Mouse (Mus musculus) ES-CJ7 (cell line): ENCODE data around the gene Nsun2.
"Not testable (repeated sequence)": the region's sequence is repeated elsewhere in the genome, so short reads cannot be mapped to it uniquely, and the experiment has no call there.

Source experiments
- DNase-seq: peaks from one replicate; pipeline ENCODE4 v3.0.0; 2011; ENCODE audit warnings: low read depth, low spot score

Gene Nsun2

DNA sequence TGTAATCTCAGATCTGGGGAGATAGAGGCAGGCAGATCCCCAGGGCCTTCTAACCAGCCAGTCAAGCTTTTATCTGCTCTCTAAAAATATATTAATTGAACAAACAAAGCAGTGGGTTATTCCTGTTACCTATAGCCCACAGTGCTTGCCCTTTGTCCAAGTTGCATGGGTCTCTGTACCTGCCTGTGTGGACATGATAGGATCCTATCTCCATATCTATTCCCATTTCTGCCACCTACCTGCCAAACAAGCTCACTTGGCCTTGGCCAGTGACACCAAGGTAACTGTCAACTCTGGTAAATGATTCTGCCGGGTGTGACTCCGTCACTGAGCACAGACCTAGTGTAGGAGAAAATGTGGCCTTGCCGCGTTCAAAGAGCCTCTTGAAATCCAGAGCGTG lies 57.8 kb downstream of the Nsun2 start:
- DNase-seq = no peak

GRCm38 (mm10) chr13:69592226-69592625 lies 58.7 kb downstream of the Nsun2 start:
- no peak for DNase-seq

GRCm38 (mm10) chr13:69593453-69593852 lies 59.9 kb downstream of the Nsun2 start:
- no peak for DNase-seq

- DNase-seq = no peak
Measured at GRCm38 (mm10) chr13:69594577-69595256, 61.2 kb downstream of the Nsun2 start.

DNA sequence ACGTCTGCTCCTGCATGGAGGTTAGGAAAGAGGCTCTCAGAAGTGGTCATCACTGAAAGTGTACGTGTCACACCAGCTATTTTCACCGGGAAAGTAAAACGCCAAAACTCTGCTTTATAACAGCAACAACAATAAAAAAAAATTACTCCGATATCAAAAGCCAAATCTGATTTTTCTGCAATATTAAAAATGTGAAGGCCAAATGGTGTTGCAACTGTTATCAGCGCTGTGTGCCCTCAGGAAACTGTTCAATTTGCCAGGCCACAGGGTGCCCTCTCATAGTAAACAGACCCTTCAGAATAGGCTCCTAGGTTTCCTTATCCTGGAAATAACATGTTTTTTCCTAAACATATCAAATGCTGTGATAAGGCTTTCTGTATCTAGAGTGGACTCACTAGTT lies 62.4 kb downstream of the Nsun2 start:
- no peak for DNase-seq

DNA sequence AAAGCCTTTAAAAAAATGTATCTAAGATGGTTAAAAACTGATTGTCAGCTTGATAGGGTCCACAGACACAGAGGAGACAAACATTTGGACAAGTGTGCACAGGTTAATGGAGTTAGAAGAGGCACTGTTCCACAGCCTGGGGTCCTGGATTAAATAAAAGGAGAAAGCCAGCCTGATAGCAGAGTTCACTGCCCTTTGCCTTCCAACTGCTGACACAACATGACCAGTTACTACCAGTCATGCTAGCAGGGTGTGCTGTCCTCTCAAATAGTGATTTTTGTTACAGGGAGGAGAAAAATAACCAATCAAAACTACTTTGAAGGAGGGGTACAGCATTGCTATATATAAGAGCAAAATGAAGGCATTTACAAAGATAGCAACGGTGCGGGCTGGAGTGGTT lies 63.0 kb downstream of the Nsun2 start:
- DNase-seq = no peak

DNA sequence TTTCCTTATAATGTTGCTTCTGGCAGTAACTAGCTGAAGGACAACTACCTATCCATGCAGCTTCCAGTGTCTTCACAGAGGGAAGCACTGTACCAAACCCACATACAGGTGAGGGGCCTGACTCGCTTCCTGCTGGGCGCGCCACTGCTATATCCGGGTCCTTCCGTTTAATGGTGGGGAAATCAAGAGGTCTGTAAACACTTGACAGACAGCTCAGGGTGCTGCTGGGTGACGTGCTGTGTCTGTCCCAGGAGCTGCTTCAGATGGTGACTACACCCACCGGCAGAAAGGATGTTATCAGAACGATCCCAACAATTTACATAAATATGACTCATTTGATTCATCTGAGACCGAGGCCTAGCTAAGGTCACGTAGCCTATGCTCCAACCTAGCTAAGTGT lies 65.3 kb downstream of the Nsun2 start:
- no peak for DNase-seq

- not testable (repeated sequence) for DNase-seq
Measured at GRCm38 (mm10) chr13:69600863-69601262, 67.3 kb downstream of the Nsun2 start.

DNA sequence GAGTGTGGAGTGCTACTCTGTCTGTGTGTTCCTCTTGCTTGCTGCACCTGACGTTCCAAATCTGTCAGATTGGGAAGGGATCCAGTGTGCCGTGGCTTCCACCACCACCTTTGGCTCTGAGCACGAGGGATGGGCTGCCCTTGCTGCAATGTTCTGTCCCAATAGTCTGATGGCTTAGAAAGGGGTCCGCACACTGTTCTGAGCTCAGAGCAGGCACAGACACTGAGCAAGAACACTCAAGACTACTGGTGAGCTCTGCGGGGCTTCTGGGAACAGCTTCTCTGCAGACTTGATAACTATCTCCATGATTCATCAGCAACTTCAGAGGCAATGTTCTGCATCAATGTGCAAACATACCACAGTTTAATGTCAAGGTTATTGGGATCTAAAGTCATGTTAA lies 67.8 kb downstream of the Nsun2 start:
- no peak for DNase-seq

GRCm38 (mm10) chr13:69604670-69605069 lies 71.1 kb downstream of the Nsun2 start:
- no peak for DNase-seq

GRCm38 (mm10) chr13:69608734-69609133 lies 75.2 kb downstream of the Nsun2 start:
- no peak for DNase-seq

DNA sequence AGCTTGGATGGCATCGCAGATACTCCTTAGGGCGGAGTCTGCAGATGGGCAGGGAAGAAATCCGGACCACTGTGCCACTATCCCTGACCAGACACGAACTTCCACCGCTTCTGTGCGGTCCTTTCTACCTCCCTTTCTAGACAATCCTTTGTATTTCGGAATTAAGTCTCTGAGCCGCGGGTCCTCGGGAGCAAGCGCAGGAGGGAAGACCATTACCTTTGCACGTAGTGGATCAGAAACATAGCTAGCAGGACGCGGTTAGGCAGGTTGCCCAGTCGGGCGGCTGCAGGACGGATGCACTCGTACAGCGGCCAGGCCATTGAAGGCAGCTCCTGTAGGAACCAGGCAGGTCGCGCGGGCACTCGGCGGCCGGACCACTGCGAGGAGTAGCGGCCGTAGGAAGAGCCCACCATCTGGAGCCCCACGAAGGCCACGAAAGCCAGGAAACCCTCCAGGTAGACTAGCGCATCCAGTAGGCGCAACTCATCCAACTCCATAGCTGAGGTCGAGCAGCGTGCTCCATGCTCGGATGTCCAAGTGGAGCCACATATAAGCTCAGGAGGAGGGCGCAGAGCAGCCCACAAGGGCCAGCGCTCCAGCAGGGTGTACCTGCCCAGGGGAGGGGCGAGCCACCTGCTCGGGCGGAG lies 77.3 kb downstream of the Nsun2 start:
- no peak for DNase-seq

GRCm38 (mm10) chr13:69611398-69612174 lies 78.0 kb downstream of the Nsun2 start, which contains the start of gene Srd5a1:
Gene Srd5a1 (minus strand): TSS chr13:69611442.
- DNase-seq = peak; percentile 99

DNA sequence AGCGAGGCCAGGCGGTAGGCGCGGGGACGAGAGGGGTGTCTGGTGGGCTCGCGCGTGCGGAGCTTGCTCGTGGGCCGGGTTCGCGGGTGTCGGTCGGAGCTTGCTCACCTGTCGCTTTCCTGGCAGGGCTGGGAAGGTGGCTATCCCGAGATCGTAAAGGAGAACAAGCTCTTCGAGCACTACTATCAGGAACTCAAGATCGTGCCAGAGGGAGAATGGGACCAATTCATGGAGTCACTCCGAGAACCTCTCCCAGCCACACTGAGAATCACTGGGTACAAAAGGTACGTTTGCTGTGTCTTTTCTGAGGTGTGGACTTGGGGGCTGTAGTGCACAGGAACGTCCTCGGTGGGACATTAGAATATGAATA lies 78.6 kb downstream of the Nsun2 start:
- peak; percentile 36 for DNase-seq

DNA sequence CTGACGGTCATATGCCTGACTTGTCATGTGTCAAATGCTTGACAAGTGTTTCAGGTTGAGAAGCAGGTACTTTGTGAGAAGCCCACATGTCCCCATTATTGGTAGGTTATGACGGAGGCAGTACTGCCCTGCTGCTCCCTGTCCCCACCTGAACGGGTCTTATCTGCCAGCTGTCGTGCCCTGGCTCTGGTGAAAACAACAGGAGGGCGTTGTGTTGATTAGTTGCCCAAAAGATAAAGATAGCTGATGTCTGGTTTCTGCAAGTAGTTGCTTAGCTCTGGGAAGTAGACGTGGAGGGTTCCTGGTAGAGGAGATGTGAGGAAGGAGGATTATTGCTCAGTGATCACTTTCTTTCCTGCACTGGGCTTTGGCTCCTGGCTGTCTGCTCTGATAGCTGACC lies 83.2 kb downstream of the Nsun2 start:
- no peak for DNase-seq

DNA sequence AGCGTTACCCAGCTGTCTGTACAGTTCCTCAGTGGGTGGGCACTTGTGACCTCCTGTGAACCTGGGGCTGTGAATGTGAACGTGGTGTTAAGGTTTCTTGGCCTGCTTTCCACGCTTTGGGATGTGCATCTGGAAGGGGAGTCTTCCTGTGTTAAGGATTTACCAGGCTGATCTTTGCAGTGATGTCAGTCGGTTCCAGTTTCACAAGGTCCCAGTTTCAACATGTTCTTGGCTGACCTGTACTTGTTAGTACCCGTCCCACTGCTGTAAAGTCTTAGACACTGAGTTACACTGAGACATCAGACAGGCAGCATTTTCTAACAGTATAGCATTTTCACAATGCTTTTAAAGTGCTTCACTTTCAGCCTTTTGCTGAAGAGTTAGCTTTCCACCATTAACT lies 90.3 kb downstream of the Nsun2 start:
- DNase-seq = no peak

DNA sequence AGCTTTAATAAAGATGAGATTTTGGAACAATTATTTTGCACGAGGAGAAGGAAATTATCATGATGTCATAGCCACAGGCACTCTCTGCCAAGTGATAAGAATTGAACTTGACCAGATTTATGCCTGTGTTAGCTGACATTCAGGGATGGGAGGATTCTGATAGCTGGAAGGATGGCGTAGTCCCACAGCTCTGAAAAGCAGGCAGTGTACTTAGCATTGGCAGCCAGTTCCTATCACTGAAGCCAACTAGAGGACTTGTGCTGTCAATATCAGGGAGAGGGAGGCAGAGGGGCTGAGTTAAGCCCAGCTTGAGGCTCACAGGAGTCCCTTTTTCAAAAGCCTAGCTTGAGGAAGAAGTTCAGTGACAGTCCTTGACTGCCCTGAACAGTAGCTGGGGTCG lies 91.0 kb downstream of the Nsun2 start:
- DNase-seq = no peak

DNA sequence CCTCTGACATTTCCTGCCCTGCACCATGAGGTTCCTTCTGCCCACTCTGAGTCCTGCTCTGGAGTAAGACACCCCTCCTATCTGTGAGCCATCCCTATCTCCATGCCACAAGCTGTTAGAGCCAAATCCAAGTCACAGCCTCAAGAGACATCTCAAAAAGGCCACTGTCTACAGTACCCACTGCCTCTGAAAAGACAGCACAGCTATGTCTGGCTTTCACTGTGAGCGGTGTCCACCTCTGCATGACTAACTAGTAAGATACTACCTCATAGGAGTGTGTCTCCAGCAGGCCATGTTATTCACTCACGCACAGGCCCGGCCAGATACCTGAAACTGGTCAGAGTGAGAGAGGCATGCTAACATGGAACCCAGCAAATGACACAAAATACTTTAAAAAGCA lies 94.4 kb downstream of the Nsun2 start:
- no peak for DNase-seq

DNA sequence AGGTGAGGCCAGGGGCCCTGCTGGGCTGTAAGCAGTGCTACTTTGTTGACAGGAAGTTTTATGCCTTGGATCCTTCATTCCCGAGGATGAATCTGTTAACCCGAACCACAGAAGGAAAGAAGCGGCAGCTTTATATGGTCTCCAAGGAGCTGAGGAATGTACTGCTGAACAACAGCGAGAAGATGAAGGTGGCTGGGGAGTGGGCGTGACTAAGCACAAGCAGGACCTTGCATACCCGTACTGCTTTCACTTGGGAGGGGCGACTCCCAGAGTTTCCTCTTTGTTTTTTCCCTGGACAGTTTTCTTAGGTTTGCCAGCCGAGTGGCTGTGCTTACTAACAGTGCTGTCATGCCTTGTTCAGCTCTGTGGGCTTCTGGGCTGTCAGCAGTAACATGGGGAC lies 97.0 kb downstream of the Nsun2 start:
- DNase-seq = no peak

- no peak for DNase-seq
Measured at GRCm38 (mm10) chr13:69631111-69631510, 97.6 kb downstream of the Nsun2 start.

- DNase-seq = no peak
Measured at GRCm38 (mm10) chr13:69631659-69632058, 98.1 kb downstream of the Nsun2 start.

DNA sequence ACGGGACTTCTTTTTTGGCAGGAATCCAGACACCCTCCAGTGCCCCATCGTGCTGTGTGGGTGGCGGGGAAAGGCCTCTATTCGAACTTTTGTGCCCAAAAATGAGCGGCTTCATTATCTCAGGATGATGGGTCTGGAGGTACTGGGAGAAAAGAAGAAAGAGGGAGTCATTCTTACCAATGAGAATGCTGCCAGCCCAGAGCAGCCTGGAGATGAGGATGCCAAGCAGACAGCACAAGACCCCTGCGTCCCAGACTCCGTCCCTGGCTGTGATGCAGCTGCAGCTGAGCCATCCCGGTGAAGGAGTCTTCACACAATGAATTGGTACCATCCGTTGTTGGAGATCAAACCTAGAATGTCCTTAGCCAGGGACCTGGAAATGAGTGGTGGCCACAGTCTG lies 100.0 kb downstream of the Nsun2 start:
- DNase-seq = no peak

DNA sequence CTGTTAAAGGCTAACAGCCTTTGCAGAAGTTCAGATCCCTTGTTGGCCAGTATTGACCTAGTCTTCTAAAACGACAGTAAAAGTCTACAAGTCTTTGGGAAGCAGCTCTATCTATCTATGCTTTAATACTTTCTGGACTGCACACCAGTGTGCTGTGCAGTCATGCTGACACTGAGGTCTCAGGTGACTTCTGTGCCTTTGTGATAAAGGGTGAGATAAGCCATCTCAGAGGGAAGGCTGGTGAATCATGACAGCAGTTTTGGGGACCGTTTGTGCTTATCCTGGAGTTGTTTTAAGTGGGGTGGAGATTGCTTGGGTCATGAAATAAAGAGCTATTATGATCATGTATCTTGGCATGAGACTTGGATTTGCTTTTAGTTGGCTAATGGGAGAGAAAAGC lies 100.4 kb downstream of the Nsun2 start:
- DNase-seq = no peak
